Mouse (Mus musculus): ENCODE results near the gene Hyal1. TPM values are rescaled to one million over a fixed set of nuclear protein-coding genes. Genes with fewer than 3 reads are reported as not detected.
"Not testable (repeated sequence)": the region's sequence is repeated elsewhere in the genome, so short reads cannot be mapped to it uniquely, and the experiment has no call there.

The Hyal1 gene
- total RNA-seq, 2 experiments from 2014 or later, result 3.9 to 5.7 TPM

DNA sequence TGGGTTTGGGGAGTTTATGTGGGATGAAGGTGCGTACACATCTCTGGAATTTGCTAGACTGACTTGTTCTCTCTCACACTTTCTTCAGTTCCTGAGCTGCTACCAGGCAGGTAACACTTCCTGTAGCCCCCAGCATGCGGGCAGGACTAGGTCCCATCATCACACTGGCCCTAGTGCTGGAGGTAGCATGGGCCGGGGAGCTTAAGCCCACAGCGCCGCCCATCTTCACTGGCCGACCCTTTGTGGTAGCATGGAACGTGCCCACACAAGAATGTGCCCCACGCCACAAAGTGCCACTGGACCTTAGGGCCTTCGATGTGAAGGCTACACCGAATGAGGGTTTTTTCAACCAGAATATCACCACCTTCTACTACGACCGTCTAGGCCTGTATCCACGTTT is 6.7 kb upstream of the Hyal1 start:
- intact Hi-C loops (cut with DNase I), result no loop called here
- DNase-seq, result no peak

DNA sequence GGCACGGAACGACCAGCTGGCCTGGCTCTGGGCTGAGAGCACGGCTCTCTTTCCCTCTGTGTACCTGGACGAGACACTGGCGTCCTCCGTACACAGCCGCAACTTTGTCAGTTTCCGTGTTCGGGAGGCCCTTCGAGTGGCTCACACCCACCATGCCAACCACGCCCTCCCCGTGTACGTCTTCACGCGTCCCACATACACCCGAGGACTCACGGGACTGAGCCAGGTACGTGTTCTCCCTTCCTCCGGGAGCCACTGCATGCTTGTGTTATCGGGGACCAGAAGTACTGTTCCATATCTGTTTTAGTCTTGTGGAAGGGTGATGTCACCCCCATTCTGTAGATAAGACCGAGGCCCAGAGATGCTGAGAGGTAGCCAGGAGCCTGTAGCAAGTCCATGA is 5.9 kb upstream of the Hyal1 start:
- no peak for DNase-seq
- intact Hi-C loops (cut with DNase I), result no loop called here

DNA sequence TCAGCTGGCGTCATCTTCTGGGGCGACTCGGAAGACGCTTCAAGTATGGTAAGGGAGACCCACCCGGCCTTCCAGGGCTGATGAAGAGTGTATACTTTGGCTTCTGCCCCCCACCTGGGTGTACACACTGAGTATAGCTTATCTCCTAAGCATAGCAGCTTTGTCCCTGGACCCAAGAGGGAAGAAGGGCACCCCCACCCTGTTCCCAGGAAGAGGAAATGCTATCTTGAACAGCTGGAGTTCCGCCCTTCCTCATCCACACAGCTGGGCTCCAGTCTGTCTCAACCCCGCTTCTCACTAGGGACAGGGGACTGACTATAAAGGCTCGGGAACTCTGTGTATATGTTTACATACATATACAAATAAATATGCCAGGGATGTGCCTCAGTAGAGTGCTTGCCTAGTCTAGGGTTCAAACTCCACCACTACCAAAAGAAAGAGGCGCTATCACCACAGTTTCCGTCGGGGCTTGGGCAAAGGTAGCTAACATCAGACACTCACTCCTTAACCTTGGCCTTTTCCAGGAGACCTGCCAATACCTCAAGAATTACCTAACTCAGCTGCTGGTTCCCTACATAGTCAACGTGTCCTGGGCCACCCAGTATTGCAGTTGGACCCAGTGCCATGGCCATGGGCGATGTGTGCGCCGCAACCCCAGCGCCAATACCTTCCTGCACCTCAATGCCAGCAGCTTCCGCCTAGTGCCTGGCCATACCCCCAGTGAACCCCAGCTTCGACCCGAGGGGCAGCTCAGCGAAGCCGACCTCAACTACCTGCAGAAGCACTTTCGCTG is 5.0 kb upstream of the Hyal1 start:
- intact Hi-C loops (cut with DNase I), result no loop called here
- no peak for DNase-seq

DNA sequence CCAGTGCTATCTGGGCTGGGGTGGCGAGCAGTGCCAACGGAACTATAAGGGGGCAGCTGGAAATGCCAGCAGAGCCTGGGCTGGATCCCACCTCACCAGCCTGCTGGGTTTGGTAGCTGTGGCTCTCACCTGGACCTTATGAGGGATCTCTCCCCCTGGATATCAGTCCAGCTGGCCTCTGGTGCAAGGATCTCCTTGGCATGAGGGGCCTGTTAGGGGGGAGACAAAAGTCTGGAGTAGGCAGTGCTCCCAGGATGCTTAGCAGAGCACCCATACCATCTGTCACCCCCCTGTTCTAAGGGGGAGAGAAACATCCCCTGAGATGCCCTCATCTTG is 4.4 kb upstream of the Hyal1 start:
- intact Hi-C loops (cut with DNase I), result no loop called here
- no peak for DNase-seq

DNA sequence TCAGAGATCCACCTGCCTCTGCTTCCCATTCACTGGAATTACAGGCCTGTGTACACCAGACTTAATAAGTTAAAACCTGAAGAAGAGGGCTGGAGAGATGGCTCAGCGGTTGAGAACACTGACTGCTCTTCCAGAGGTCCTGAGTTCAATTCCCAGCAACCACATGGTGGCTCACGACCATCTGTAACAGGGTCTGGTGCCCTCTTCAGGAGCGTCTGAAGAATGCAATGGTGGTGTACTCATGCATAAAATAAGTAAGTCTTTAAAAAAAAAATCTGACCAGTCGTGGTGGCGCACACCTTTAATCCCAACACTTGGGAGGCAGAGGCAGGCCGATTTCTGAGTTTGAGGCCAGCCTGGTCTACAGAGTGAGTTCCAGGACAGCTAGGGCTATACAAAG is 3.0 kb upstream of the Hyal1 start:
- intact Hi-C loops (cut with DNase I); DNase-seq: not testable (repeated sequence)

DNA sequence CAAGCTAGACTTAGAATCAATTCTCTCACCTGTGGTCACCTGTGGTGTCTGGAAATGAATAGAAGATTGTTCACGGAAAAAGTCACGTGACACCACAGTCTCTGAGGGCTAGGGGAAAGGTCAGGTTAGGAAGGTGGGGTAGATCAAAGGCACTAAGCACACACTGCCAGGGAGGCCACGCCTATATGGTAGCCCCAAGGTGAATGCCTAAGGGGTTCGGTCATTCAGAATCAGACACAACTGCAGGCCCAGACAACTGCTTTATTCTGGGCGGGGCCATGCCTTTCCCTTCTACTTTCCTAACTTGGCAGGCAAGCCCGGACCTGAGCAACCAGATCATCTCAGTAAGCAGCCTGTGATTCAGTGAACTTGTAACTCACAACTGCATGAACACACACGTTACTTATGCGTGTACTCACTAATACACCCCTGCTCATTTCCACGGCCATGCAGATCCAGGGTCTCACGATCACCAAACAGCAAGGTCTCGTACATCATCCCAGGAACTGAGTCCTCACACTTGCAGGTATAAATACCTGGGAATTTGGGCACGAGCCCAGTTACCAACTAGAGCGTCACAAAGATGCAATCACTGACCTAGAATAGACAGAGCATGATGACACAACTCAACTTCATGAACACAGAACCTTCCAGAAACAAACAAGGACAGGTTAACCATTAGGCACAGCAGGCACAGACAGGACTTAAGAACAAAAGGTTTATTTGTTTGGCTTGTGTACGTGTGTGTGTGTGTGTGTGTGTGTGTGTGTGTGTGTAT is 959 bp upstream of the Hyal1 start:
- DNase-seq, result no peak
- intact Hi-C loops (cut with DNase I), result no loop called here

DNA sequence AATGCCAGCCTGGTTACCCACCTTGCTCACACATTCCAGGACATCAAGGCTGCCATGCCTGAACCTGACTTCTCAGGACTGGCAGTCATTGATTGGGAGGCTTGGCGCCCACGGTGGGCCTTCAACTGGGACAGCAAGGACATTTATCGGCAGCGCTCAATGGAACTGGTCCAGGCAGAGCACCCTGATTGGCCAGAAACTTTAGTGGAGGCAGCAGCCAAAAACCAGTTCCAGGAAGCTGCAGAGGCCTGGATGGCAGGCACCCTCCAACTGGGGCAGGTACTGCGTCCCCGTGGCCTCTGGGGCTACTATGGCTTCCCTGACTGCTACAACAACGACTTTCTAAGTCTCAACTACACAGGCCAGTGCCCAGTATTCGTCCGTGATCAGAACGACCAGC is 1.1 kb downstream of the Hyal1 start:
- intact Hi-C loops (cut with DNase I), result no loop called here
- no peak for DNase-seq

DNA sequence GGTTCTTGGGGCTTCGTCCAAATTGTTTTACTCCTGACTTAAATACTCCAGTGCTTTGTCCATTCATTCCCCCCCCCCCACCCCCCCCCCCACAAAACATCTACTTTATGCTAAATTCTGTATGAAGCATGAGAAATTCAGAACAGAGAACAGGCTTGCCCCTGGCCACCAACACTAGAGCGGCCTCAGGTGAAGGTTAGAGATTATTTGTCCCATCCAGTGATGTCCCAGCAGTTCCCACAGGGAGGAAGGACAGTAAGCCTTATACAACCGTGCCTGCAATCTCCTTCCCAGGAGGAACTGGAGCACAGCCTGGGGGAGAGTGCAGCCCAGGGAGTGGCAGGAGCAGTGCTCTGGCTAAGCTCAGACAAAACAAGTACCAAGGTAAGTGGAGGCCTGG is 1.9 kb downstream of the Hyal1 start, which contains the start of gene Naa80:
TSS of gene Naa80 (plus strand) at position 301 of the 400 bp plus-strand sequence.
- intact Hi-C loops (cut with DNase I), result no loop called here
- no peak for DNase-seq

DNA sequence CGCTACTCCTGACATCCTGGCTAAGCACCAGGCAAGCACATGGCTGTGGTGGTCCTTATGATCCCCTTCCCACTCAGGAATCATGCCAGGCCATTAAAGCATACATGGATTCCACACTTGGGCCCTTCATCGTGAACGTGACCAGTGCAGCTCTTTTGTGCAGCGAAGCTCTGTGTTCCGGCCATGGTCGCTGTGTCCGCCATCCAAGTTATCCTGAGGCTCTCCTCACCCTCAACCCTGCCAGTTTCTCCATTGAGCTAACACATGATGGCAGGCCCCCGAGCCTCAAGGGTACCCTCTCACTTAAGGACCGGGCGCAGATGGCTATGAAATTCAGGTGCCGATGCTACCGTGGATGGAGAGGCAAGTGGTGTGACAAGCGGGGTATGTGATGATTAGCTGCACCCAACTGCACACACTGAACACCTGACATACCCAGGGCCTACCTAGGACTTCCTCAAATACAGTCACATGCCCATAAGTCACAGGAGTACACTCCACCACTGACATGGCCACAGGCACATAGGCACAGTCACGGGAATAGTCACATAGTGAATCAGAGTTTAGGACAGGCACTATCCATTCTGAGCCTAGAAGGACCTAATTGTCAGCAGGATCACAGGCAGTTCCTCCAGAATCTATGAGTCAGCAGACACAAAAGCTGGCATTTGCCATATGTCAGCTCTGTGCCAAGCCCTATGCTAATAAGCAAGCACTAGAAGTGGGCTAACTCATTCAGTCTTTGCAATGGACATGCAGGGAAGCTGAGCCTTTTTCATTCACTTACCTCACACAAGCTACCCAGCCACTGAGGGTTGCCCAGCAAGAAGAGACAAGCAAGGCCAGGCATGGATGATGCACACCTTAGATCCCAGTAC is 2.5 kb downstream of the Hyal1 start:
- intact Hi-C loops (cut with DNase I), result no loop called here

DNA sequence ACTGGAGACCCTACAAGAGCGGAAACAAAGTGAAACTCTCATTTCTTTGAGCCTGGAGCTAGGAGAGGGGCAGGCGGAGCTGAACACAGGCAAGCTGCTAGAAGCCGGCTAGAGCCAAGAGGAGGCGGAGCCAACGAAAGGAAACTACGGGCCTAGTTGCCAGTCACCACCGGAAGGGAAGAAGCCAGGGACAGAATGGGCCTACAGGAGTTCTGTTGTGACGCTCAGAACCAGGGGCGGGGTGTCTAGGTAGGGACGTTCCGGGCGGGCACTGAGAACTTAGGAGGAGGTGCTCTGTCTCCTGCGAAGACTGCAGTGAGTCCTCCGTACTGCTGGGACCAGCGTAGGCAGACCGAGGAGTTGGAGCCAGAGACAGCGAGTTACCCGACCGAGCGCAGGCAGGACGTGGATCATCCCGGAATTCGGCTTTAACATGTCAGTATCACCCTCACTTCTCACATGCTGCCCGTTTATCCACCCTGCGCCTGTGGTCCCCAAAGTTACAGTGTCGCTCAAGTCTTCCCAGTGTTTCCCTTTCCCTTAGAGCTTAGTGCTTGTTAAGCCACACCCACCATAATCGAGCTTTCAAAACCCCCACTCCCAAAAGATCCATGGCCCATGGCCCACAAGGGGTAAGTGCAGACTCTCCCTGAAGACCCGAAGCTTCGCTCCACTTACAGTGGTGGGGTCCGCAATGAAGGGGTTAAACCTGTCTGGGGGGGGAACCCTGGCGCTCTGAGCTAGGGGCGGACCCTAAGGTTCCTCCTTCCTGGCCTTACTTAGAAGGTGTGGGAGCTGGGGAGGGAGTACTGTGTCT is 4.0 kb downstream of the Hyal1 start, which contains the start of gene Hyal3:
TSS of gene Hyal3 (plus strand) at position 318 of the 817 bp plus-strand sequence.
- intact Hi-C loops (cut with DNase I), result no loop called here
- peak; percentile 95 for DNase-seq

More for the DNA sequence above, 2.5 kb downstream of the Hyal1 start:
- DNase-seq, result no peak

DNA sequence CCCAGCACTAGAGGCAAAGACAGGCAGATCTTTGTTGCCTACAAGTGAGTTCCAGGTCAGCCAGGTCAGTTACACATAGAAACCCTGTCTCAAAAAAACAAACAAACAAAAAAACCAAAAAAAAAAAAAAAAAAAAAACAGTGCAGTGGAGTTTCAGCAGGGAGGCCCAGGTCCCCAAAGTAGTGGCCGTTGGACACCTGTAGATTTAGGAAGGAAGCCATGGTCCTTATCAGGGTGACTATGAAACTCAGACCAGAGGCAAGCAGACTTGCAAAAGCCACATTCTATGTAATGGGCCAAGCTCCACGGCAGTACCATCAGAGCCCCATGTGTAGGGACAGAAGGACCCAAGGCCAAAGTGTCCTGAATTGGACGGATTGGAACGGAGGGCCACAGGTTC is 4.9 kb downstream of the Hyal1 start:
- intact Hi-C loops (cut with DNase I), result no loop called here
- no peak for DNase-seq

DNA sequence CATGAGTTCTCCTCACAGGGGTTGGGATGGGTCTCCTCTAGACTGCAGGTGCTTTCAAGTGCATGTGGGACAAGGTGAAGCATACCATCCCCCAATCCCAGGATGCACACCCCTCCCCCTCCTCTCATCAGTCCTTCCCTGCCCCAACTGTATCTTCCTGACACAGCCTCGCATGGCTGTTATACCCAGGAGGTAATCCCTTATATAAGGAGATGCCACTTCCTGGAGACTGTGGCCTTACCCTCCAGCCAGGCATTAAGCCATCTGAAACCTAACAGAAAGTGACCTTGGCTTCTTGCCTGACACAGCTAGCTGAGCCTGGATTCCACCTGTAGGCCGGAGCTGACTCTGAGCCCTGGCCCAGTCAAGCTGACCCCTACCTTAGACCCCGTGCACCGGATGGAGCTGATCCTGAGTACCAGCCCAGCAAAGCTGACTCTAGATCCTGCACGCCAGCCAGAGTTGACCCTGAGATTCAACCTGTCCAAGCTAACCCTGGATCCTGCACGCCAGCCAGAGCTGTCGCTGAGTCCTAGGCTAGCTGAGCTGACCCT is 5.9 kb downstream of the Hyal1 start:
- intact Hi-C loops (cut with DNase I), result no loop called here
- no peak for DNase-seq

DNA sequence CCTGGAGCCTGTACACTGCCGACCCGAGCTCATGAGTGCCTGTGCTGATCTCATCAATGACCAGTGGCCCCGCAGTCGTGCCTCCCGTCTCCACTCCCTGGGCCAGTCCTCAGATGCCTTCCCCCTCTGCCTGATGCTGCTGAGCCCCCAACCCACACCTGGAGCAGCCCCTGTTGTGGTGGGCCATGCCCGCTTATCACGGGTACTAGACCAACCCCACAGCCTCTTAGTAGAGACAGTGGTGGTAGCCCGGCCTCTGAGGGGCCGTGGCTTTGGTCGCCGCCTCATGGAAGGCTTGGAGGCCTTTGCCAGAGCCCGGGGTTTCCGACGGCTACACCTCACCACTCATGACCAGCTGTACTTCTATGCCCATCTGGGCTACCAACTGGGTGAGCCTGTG is 6.4 kb downstream of the Hyal1 start:
- intact Hi-C loops (cut with DNase I), result no loop called here
- no peak for DNase-seq

DNA sequence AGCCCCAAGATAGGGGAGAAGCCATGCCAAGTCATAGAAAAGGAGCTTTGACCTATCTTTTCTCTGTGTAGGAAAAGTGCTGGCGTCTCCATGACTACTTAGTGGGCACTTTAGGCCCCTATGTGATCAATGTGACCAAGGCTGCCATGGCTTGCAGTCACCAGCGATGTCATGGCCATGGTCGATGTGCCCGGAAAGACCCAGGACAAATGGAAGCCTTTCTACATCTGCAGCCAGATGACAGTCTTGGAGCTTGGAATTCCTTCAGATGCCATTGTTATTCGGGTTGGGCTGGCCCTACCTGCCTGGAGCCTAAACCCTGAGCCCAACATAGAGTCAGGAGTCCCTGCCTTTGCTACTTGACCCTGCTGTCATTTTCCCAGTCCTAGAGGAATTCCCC is 9.8 kb downstream of the Hyal1 start:
- intact Hi-C loops (cut with DNase I), result no loop called here
- DNase-seq, result no peak

DNA sequence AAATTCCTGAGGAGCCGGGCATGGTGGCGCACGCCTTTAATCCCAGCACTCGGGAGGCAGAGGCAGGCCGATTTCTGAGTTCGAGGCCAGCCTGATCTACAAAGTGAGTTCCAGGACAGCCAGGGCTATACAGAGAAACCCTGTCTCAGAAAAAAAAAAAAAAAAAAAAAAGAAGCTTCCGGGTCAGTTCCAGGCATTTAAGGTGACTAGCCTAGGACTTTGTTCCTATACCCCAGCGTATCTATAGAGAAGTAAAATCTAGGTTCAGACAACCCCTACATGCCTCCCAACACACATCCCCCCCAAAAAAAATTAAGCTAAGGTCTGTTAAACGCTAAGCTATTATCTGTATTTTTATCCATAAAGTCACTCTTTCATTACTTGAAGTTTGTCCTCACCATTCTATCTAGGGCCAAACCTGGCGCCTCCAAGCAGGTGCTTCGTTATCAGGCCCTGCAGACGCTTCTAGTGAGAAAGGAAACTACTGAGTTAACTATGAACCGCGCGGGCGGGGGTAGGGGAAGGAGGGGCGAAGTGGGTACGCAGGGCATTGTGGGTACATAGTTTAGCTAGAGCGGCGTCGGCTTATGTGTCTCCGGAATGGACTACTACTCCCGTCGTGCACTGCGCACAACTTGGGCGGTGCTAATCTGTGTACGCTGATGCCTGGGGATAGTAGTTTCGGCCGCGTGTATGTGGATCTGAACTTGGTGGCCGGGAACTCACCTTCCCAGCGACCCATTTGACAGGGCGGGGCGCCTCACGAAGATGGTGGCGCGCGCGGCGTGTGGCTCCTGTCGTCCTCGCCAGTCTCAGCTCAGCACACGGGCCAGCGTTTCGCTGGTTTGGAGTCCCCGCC is 10.5 kb downstream of the Hyal1 start, which contains the start of gene Ifrd2:
TSS of gene Ifrd2 (plus strand) at position 669 of the 859 bp plus-strand sequence.
- intact Hi-C loops (cut with DNase I), result no loop called here
- peak; percentile 98 to 99 for DNase-seq

DNA sequence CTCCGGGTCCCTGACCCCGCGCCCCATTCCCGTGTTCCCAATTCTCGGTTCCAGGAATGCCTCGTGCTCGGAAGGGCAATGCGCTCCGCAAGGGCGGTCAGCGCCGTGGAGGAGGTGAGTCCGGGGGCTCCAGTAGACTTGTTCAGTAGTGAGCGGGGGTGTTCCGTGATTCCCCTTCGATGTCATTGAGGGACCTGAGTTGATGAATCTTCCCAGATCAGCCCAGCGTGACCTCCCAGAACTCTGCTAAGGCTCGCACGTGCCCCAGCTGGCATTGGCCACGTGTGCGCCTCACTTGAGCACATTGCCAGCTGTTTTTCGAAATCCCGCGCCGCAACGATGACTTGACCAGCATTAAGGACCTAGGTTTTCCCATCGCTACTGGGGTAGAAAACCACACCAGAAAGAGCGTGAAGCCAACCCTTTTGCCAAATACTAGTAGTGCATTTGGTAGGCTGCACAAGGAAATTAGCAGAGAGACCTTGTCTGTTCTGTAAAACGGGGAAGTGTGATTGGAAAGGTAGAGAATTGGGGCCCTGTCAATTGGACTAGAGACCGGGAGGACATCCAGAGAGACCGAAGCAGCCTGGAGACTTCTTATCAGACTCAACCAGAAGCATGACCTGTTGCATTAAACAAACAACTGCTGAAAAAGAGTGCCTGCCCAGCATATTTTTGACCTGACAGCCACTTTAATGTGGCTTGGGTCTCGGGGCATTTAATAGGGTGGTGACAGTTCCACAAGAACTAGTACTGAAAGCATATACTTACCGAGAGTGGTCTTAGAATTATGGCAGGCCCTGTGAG is 11.3 kb downstream of the Hyal1 start:
- DNase-seq, result peak in 1 of 2 experiments; percentile 74
- intact Hi-C loops (cut with DNase I), result no loop called here

DNA sequence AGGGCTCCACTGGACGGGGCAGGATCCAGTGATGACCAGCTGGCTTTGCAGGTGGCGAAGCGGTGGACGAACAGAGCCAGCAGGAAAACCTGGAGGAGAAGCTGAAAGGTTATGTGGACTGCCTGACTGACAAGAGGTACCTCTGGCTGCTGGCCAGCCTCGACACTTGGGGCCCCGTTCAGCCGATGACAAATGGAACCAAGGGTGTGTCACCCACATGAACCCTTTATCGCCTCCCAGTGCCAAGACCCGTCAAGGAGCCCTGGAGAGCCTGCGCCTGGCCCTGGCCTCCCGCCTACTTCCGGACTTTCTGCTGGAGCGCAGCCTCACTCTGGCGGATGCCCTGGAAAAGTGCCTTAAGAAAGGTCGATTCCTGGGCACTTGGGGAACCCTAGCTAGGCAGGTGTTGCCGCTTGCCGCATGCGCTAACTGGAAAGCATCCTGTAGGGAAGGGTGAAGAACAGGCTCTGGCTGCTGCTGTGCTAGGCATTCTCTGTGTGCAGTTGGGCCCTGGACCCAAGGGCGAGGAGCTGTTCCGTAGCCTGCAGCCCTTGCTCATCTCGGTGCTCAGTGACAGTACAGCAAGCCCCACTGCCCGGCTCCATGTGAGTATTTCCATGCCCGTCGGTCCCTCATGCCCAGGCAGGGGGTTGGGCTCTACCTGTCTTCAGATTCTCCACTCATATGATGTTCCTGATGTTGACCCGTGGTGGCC is 13.5 kb downstream of the Hyal1 start:
- intact Hi-C loops (cut with DNase I), result no loop called here
- DNase-seq, result peak; percentile 63 to 70

DNA sequence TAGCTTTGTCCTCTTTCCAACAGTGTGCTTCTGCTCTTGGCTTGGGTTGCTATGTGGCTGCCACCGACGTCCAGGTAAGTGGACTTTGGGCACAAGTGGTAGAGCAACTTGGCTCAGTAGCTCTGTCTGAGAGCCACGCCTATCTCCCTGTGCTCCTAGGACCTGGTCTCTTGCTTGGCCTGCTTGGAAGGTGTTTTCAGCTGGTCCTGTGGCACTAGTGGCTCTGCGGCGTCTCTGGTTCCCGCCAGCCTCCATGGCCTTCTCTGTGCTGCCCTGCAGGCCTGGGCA is 14.0 kb downstream of the Hyal1 start:
- DNase-seq, result no peak
- intact Hi-C loops (cut with DNase I), result no loop called here

Data from heart, postnatal 10 days (tissue).